Mouse (Mus musculus): ENCODE data around the gene Map3k1. TPM values are rescaled to one million over a fixed set of nuclear protein-coding genes. Genes with fewer than 3 reads are reported as not detected.

Map3k1 gene
- polyA plus RNA-seq, 1 experiment from 2014 or later: 13.9 TPM

DNA sequence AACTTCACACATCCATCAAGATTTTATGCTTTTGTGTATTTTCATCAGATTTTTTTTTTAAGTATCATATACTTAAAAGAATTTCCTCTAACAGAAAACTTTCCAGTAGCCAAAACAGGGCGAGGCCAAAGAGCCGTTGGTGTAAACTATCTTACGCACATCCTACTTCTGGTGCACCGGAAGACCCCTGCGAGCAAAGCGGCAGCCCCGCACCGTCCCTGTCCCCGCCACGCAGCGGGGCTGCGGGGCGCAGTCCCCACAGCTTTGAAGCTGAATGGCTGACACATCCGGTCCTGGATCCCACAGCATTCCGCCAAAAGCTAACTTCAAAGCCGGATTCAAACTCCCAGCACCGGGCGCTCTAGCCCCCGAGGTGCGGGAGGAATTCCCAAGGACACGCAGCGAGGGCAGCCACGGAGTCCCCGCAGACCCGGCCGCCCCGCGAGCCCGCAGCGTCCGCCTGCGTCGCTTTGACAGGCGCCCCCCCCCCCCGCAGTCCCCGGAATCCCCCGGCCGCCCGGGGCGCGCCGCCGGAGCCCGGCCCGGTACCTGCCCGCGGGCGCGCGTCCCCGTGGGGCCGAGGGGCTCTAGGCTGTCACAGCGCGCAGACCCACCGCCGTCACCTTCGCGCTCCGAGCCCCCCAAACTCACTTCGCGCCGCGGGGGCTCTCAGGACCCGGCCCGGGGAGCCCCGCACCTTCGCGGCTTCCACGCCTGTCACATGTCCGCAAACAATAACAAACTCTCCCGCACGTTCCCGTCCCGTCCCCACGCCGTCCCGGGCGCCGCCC, 1.0 kb downstream of the Map3k1 start:
- H3K27me3 ChIP-seq (ENCODE audit: poor library complexity, severe bottlenecking): peaks cover 22% of the 10 kb centered on the region
- peak overlapping the region; percentile 97 for H3K27ac ChIP-seq
- no peaks in the 10 kb centered on the region for H3K36me3 ChIP-seq (replicated peaks)
- H3K4me3 ChIP-seq: peak overlapping the region; percentile 97
- under 1% methylated on average over 65 of the region's 79 CpGs for WGBS
- peaks cover 53% of the 10 kb centered on the region for H3K4me1 ChIP-seq
- H3K9me3 ChIP-seq: no peaks in the 10 kb centered on the region
- DNase-seq (ENCODE audit: extremely low spot score, low spot score): no peak

DNA sequence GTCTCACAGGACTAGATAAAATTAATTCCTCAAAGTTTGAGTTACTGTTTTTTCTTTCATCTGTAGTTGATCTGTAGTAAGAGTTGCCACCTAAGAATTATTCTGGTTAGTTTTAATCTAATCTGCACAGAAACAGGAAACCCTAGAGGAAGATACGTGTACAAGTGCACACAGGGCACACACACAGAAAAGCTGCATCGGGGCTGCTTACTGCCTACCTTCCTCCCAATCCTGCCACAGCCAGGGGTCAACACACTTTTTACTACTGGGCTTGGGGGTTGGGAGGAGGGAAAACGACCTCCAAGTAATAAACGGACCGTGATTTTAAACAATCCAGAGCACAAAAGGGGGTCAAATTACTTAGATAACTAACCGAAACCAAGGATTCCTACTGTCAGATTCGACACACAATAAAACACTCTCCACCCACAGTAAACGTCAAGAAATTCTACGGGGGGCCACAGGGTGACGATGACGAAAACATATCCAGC, 1.6 kb downstream of the Map3k1 start:
- WGBS: 0% methylated on average over 11 of the region's 11 CpGs
- no peak for DNase-seq (ENCODE audit: extremely low spot score, low spot score)
- peaks cover 18% of the 10 kb centered on the region for H3K27me3 ChIP-seq (ENCODE audit: poor library complexity, severe bottlenecking)
- H3K4me1 ChIP-seq: peaks cover 58% of the 10 kb centered on the region
- H3K4me3 ChIP-seq: peak overlapping the region; percentile 97
- H3K9me3 ChIP-seq: no peaks in the 10 kb centered on the region
- H3K36me3 ChIP-seq (replicated peaks): no peaks in the 10 kb centered on the region
- H3K27ac ChIP-seq: peak overlapping the region; percentile 97

DNA sequence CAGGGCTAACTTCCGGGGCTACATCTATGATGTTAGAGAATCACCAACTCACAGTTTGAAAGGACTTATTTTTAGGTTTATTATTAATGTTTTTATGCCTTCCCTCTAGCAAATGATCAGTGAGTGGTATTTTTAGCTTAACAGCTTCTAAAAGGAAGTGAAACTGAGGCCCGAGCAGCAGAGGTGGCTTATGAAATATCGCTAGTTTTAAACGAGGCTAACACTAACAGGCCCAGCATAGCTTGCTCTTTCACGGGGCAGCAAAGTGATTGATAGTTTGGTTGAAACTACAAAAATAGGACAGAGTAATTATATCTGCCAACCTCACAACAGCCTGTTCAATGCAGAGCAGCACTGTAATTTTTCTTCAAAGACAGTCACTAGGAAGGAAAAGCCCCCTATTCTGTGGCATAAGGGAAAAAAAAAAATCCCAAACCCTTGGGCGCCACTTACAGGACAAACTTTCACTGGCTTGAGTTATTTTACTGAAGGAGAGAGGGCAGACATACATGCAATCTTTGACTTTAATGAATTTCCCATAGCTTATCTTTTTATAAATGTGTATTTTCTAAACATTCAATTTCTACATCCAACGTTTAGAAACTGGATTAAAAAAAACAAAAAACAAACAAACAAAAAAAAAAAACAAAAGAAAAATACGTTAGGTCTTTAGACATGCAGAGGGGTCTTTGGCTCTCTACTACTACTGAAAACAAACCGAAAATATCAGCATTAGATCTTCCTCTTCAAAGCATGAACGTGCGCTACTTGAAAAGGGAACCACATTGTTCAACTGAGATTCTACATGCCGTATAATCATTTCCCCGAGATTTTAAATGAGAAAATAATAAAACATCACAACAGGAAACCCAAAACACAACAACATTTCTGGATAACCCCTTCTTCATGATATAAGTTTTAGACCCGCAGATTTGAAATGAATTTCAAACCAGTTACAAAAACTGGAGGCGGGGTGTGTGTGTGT, 2.8 kb downstream of the Map3k1 start:
- H3K27ac ChIP-seq: no peak overlapping the region
- H3K27me3 ChIP-seq (ENCODE audit: poor library complexity, severe bottlenecking): peaks cover 12% of the 10 kb centered on the region
- H3K4me3 ChIP-seq: no peak overlapping the region
- peaks cover 69% of the 10 kb centered on the region for H3K4me1 ChIP-seq
- H3K9me3 ChIP-seq: no peaks in the 10 kb centered on the region
- no peak for DNase-seq (ENCODE audit: extremely low spot score, low spot score)
- no peaks in the 10 kb centered on the region for H3K36me3 ChIP-seq (replicated peaks)
- WGBS: 73% methylated on average over 15 of the region's 15 CpGs

DNA sequence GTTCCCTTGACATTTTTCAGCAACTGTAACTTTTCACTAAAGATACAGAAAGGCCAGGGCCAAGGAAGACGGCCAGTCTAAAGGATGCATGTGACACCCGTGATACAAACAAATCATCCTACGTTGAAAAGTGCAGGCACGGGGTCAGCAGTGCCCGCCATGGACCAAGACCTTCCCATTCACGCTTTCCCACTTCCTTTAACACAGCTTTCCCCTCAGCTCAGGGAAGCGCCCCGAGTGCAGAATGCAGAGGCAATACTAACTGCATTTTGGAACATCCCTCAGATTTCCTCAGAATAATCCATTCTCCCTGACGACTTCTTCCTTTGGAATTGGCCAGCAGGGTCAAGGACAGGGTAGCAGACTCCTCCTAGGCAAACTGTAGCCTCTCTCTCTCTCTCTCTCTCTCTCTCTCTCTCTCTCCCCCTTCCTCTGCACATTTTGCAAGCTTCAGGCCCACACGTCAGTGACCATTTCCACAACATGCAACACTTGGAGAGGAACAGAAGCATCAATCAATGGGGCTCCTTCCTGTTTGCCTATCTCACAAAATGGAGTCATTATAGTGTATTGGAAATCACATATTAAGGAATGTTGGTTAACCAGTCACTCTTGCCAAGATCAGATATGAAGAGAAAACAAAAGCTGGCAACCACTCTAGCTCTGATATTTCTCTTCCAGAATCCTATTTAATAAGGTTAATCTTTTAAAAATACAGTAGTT, 3.7 kb downstream of the Map3k1 start:
- H3K27ac ChIP-seq: no peak overlapping the region
- 73% methylated on average over 10 of the region's 10 CpGs for WGBS
- no peak for DNase-seq (ENCODE audit: extremely low spot score, low spot score)
- no peaks in the 10 kb centered on the region for H3K9me3 ChIP-seq
- H3K27me3 ChIP-seq (ENCODE audit: poor library complexity, severe bottlenecking): peaks cover 3% of the 10 kb centered on the region; the same call in 1 of the 2 replicates
- no peak overlapping the region for H3K4me3 ChIP-seq
- no peaks in the 10 kb centered on the region for H3K36me3 ChIP-seq (replicated peaks)
- peaks cover 79% of the 10 kb centered on the region for H3K4me1 ChIP-seq

DNA sequence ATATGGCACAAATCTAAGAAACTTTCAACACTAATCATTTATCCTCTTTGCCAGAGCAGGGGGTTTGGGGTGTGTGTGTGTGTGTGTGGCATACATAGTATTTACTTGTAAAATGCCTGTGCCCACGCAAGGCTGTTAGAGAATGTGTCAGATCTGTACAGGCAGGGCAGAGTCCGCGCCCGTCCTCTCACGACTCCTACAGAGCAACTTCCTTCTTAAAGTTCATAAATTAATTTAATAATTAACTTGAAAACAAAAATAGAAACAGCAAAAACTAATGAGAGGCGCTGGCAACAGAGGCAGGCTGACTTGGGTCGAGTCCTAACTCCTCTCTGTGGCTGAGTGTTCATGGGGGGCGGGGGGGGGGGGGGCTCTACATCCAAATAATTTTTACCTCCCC, 4.6 kb downstream of the Map3k1 start:
- Histone ChIP-seq H3K4me1 (peaks cover 75% of the 10 kb centered on the region), H3K27ac (no peak overlapping the region), H3K27me3 (ENCODE audit: poor library complexity, severe bottlenecking) (no peaks in the 10 kb centered on the region), H3K4me3 (no peak overlapping the region), H3K9me3 (no peaks in the 10 kb centered on the region), H3K36me3 (replicated peaks) (no peaks in the 10 kb centered on the region)
- DNase-seq (ENCODE audit: extremely low spot score, low spot score): no peak
- 82% methylated on average over 8 of the region's 8 CpGs for WGBS

DNA sequence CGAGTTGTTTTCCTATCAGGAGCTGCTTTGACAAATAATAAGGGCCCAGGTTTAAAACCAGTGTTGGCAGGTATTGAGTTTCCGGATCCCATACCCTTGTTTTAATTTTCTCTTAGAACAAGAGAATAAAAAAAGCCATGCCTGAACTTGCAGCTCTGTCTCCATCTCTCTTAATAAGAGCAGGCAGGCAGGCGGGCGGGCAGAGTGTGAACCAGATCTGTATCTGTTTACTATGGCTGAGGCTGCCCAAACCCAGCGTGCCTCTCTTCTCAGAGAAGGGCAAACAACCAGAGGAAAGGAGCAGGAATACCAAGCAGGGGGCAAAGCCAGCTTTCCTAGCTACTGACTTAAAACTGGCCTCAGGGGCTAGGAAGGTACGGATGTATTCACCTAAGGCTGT, 5.3 kb downstream of the Map3k1 start:
- H3K27ac ChIP-seq: no peak overlapping the region
- H3K9me3 ChIP-seq: no peaks in the 10 kb centered on the region
- no peaks in the 10 kb centered on the region for H3K36me3 ChIP-seq (replicated peaks)
- WGBS: 71% methylated on average over 6 of the region's 6 CpGs
- H3K4me3 ChIP-seq: no peak overlapping the region
- H3K27me3 ChIP-seq (ENCODE audit: poor library complexity, severe bottlenecking): no peaks in the 10 kb centered on the region
- peaks cover 82% of the 10 kb centered on the region for H3K4me1 ChIP-seq
- DNase-seq (ENCODE audit: extremely low spot score, low spot score): no peak

DNA sequence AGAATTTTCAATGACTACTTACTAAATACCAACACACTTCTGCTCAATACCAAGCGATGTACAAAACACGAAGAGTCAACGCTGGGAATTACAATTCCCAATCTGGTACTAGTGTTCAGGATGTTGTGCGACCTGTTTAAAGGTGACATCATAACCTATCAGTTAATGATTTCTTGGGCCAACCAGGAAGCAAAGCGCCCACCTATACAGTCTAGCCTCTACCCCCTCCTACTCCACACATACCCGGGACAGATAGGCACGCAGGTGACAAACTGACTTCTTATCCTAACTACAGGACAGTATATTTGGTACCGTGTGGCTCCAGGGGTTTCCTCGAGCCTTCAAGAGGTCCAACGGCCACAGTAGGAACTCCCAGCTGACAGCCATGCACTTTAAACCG, 5.9 kb downstream of the Map3k1 start:
- no peaks in the 10 kb centered on the region for H3K27me3 ChIP-seq (ENCODE audit: poor library complexity, severe bottlenecking)
- no peaks in the 10 kb centered on the region for H3K9me3 ChIP-seq
- 92% methylated on average over 11 of the region's 11 CpGs for WGBS
- H3K4me3 ChIP-seq: no peak overlapping the region
- no peaks in the 10 kb centered on the region for H3K36me3 ChIP-seq (replicated peaks)
- no peak overlapping the region for H3K27ac ChIP-seq
- DNase-seq (ENCODE audit: extremely low spot score, low spot score): no peak
- H3K4me1 ChIP-seq: peaks cover 88% of the 10 kb centered on the region

DNA sequence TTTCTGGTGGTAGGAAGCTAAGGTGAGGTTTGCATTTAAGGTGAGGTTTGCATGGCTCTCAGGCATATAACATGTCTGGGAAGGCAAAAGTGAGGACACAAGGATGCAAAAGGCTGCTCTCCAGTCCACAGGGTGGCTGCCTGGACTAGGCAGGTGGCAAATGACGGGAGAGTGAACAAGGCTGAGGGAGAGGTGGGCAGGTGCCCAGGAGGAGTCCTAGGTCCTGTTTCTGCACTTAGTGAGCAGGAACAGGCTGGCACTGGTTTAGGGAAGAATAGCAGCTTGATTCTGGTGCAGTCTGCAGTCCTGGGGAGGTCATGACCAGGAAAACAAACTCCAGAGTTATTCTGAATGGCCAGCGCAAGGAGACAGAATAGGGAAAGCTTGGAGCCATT, 6.5 kb downstream of the Map3k1 start:
- Histone ChIP-seq H3K9me3 (no peaks in the 10 kb centered on the region), H3K27ac (no peak overlapping the region), H3K4me3 (no peak overlapping the region), H3K36me3 (replicated peaks) (no peaks in the 10 kb centered on the region), H3K27me3 (ENCODE audit: poor library complexity, severe bottlenecking) (no peaks in the 10 kb centered on the region), H3K4me1 (peaks cover 93% of the 10 kb centered on the region)
- WGBS: 71% methylated on average over 2 of the region's 2 CpGs
- no peak for DNase-seq (ENCODE audit: extremely low spot score, low spot score)

DNA sequence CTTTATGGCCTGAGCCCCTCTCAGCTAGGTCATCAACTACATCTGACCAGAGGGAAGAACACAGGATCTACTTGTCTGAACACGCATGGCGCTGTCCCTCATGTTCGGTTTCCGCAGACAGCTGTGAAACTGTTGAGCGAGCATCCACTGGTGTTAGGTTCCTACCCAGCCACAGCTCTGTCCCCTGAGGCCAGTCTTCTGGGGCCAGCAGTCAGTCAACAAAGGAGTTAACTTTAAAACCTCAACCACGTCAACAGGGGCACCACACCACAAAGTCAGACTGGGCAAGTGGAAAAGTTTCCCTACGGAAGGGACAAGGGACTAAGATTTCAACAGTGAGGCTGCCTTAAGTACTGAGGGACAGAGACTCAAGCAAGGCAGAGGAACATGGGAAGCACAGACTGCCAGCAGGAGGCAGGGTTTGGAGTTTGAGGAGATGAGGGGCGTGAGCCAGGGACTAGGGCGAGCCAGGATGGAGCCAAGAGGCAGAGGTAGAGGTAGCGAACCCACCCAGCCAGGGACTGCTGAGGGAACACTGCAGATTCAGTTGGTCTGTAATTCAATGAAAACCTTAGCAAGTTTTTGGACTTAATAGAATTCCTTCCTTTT, 7.0 kb downstream of the Map3k1 start:
- Histone ChIP-seq H3K36me3 (replicated peaks) (no peaks in the 10 kb centered on the region), H3K4me1 (peaks cover 93% of the 10 kb centered on the region), H3K4me3 (no peak overlapping the region), H3K27ac (no peak overlapping the region; the same call in 1 of the 2 replicates), H3K9me3 (no peaks in the 10 kb centered on the region), H3K27me3 (ENCODE audit: poor library complexity, severe bottlenecking) (no peaks in the 10 kb centered on the region)
- DNase-seq (ENCODE audit: extremely low spot score, low spot score): no peak
- WGBS: 79% methylated on average over 10 of the region's 10 CpGs

DNA sequence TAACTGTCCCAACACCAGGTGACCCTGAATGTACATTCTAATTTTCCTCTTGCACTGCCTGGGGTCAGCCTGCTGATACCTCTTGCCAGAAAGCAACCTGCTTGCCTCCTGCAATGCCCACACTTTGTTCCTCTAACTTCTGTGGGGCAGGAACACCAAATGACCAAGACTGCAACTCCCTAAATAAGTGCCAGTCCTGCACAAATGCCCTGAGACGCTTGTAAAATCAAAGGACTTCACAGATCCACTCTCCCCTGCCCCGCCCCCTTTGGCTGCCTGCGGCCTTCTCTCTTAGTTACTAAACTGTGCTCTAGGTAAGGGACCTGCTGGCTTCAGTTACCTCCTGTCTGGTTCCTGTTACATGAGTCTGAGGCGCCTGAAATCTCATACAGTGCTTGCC, 7.9 kb downstream of the Map3k1 start:
- Histone ChIP-seq H3K4me1 (peaks cover 94% of the 10 kb centered on the region), H3K27ac (no peak overlapping the region), H3K36me3 (replicated peaks) (no peaks in the 10 kb centered on the region), H3K4me3 (no peak overlapping the region), H3K27me3 (ENCODE audit: poor library complexity, severe bottlenecking) (no peaks in the 10 kb centered on the region), H3K9me3 (no peaks in the 10 kb centered on the region)
- WGBS: 47% methylated on average over 4 of the region's 4 CpGs
- DNase-seq (ENCODE audit: extremely low spot score, low spot score): no peak

DNA sequence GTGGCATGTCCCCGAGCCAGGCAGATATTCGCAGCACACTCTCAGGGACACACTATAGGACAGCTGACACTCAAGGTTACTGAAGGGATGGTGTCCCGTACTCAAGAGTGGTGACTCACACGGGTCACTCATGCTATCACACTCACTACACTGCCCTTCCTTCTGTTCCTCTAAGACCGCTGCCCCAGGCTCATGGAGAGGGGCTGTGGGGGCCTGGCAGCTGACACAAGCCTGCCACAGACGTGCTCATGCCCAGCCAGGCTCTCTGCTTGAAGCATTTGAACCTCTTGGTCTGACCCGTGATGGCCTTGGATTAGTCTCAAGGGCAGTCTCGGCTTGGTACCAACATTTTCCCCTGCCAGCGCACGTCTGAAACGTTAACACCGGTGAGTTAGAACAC, 10.7 kb downstream of the Map3k1 start:
- Histone ChIP-seq H3K27ac (peak overlapping the region; percentile 44), H3K4me1 (peaks cover 82% of the 10 kb centered on the region)
- DNase-seq (ENCODE audit: extremely low spot score, low spot score): no peak

DNA sequence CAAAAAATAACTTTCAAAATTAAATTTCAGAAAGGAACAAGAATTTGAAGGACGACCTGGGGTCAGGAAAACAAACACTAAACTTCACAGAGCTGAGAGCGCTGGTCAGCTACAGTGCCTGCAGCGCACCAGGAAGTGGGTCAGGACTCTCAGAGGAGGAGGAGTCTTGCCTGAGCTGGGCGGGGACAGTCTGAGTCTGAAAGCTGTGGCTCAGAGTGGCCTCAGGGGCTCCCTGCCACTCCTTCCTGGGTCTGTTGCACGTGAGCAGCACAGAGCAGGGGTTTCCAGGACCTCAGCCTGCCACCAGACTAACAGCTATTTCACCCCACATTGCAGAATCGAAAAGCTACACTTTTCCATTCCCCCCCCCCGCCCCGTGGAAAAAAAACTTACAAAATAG, 11.8 kb downstream of the Map3k1 start:
- Histone ChIP-seq H3K4me3 (no peak overlapping the region; the same call in 1 of the 2 replicates), H3K4me1 (peaks cover 84% of the 10 kb centered on the region), H3K27me3 (ENCODE audit: poor library complexity, severe bottlenecking) (no peaks in the 10 kb centered on the region), H3K9me3 (no peaks in the 10 kb centered on the region), H3K27ac (peak overlapping the region; percentile 44; the same call in 1 of the 2 replicates), H3K36me3 (replicated peaks) (no peaks in the 10 kb centered on the region)
- peak; percentile 57 for DNase-seq (ENCODE audit: extremely low spot score, low spot score)
- 14% methylated on average over 8 of the region's 8 CpGs for WGBS

More for the DNA sequence above, 10.7 kb downstream of the Map3k1 start:
- Histone ChIP-seq H3K4me3 (no peak overlapping the region), H3K9me3 (no peaks in the 10 kb centered on the region), H3K27me3 (ENCODE audit: poor library complexity, severe bottlenecking) (no peaks in the 10 kb centered on the region), H3K36me3 (replicated peaks) (no peaks in the 10 kb centered on the region)
- 79% methylated on average over 12 of the region's 12 CpGs for WGBS

Data from forebrain, embryonic 10.5 days (tissue).